Mouse (Mus musculus) megakaryocyte progenitor cell, adult 5-6 weeks (primary cell): Measurements from ENCODE around the gene Rasl11a. TPM values are rescaled to one million over a fixed set of nuclear protein-coding genes. Genes with fewer than 3 reads are reported as not detected.

Experiments
- ATAC-seq: replicated peaks from 2 replicates; pipeline ENCODE4 v1.8.0; 2016; ENCODE audit warnings: mild to moderate bottlenecking, moderate TSS enrichment, inconsistent platforms; ENCODE audit not compliant: poor library complexity
- total RNA-seq, 2 experiments: library from RNA; stranded (forward) in 1 of 2; stranded (reverse) in 1 of 2; fragments of 157-497, 149-512 nt in 1 of 2; fragments of 200-1000 nt in 1 of 2; gene quantifications; 2 replicates each; pipeline versions ENCODE4 v1.2.3 to v1.2.4; 2015 to 2017

Gene Rasl11a
- total RNA-seq, 2 experiments from 2014 or later, result 0.47 TPM; not detected in 1

DNA sequence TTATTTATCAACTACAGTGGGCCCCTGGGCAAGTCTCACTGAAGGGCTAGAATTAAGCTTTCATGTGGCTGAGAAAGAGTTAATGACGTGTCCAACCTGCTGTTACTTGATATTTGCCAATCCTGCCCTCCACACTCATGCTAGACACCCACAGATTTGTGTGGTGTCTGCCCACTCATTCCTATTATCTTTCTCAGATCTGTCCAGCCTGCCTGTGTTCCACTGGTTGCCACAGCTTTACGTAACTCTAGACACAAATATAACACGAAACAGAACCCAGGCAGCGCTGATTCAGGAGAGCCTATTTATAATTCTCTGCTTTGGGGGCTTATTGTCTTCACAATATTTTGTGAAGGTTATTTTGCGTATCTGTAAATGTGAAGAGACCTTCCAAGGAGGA is 3.6 kb upstream of the Rasl11a start:
- ATAC-seq, result no peak

- no peak for ATAC-seq
Measured at GRCm38 (mm10) chr5:146841996-146842395, 2.9 kb upstream of the Rasl11a start.

DNA sequence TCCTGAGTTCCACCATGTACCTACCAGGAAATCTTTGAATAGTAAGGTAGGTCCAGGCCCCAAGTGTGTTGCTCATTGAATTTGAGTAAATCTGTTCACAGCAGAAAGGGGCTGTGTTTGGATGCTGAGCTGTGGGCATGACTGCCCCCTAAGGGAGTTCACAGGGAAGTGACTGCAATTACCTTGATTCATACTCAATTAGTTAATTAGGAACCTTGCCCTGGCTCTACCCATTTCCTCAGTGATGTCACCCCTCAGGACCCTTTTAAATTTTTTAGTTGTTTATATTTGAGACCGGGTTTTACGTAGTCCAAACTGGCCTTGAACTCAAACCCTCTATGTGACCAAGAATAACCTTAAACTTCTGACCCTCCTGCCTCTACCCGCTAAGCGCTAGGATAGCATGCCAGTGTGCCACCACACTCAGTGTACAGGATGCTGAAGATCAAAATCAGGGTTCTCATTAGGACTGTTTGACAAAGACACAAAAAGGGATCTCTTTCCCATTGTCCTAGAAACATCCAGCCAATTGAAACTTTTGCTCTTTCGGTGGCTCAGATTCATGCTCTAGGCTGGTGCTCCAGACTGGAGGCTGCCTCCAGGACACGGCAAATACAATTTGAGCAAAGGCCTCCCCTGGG is 450 bp upstream of the Rasl11a start:
- ATAC-seq, result peak; percentile 49

DNA sequence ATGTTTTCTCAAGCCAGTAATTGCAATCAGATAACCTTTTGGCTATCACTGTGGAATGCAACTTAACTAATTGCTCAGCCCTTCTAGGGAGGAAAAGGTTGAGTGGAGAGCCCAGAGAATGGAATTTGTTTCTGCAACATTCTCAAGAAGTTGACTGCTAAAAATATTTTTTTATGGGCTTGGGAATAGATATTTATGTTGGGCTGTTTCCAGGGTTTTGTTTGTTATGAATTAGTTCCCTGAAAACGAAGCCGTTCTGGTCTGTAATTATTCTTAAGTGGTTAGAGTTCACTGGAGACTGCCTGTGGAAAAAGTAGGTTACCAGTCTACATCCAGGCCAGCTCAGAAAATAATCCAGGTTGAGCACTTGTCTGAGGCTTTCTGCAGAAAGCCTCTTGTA is 1.6 kb downstream of the Rasl11a start:
- no peak for ATAC-seq

GRCm38 (mm10) chr5:146848936-146849582 is 4.2 kb downstream of the Rasl11a start:
- 0 out of 2 replicates have a peak, but pooled peaks have one; percentile 9 for ATAC-seq

- no peak for ATAC-seq
Measured at GRCm38 (mm10) chr5:146856106-146856505, 11.2 kb downstream of the Rasl11a start.

GRCm38 (mm10) chr5:146857620-146858019 is 12.7 kb downstream of the Rasl11a start:
- ATAC-seq, result no peak

DNA sequence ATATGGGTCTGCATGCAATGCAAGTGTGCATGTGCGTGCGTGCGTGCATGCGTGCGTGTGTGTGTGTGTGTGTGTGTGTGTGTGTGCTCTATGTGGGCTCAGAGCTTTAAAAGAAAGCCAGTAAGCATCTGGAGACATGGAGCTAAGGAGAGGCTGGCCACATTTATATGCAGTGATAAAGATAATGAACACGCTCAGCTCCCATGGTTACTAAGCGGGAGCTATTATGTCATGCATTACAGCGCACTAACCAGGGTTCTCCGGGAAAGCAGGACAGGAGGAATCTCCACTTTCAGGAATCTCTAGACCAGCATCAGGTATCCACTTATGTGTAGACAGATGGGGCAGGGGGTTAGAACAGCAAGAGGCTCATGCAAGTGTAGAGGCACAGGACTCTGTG is 13.9 kb downstream of the Rasl11a start:
- ATAC-seq, result no peak

- ATAC-seq, result no peak
Measured at GRCm38 (mm10) chr5:146859246-146859645, 14.4 kb downstream of the Rasl11a start.

DNA sequence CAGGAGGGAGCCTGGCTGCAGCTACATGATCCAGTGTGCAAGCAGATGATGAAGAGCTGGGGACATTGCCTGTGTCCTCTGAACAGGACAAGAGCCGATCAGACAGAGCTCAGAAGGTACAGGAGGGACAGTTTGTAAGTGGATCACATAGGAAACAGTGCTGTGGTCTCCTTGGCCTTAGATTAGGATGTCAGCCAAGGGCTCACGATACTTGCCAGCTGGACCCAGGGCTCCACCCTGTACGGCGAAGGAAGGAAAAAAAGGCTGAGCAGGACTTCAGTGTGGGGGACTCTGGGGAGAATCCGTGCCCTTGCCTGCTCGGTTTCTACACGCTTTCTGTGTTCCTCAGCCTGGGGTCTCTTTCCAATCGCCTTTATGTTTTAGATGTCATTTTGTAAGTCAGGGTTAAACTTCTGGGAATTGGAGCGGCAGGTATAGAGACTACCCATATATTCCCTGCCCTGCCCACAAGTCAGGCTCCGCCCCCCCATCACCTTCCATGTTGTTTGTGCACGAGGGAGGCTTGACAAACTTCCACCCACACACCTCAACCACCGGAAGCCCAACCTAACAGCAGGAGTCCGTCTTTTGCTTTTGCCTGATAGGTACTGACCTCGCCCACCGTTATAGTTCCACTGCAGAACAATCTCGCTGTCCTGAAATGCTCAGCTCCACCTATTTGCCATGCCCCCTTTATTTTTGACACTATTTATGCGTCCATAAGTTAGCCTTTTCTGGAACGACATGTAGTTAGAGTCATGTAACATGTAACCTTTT is 15.5 kb downstream of the Rasl11a start:
- peak; percentile 26 for ATAC-seq

- no peak for ATAC-seq
Measured at GRCm38 (mm10) chr5:146861588-146861987, 16.7 kb downstream of the Rasl11a start.

- no peak for ATAC-seq
Measured at GRCm38 (mm10) chr5:146865511-146865910, 20.6 kb downstream of the Rasl11a start.

DNA sequence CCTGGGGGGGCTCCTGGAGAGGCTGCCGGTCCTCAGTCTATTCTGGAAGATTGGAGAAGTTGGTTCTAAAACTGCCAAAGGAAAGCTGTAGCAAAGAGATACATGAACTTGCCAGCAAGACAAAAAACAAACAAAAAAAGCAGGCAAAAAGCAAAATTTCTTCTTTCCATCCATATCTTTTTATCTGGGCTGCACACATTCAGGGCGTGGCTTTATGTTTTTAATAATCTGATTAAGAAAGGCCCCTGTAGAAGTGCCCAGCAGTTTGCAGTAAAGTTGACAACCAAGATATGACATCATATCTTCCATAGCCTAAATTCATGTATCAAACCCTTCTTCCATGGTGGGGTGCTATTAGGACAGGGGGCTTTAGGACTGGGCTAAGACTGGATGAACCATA is 21.4 kb downstream of the Rasl11a start:
- peak; percentile 57 for ATAC-seq

GRCm38 (mm10) chr5:146867246-146867945 is 22.5 kb downstream of the Rasl11a start:
- ATAC-seq, result peak; percentile 83

- no peak for ATAC-seq
Measured at GRCm38 (mm10) chr5:146867946-146868314, 23.1 kb downstream of the Rasl11a start.

GRCm38 (mm10) chr5:146872981-146873631 is 28.2 kb downstream of the Rasl11a start:
- no peak for ATAC-seq

GRCm38 (mm10) chr5:146876024-146876423 is 31.2 kb downstream of the Rasl11a start:
- no peak for ATAC-seq

DNA sequence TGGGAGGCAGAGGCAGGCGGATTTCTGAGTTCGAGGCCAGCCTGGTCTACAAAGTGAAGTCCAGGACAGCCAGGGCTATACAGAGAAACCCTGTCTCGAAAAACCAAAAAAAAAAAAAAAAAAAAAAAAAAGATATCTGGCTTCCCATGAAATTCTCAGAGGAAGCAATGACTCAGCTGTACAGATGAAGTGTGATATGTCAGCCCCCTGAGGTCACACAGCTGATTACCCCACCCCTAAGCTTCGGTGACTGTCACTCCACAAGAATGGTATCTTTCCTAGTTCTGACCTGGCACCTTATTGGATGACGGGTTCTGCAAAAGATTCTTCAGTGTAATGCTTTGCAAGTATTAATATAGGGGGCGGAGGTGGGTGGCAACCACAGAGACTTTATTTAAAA is 33.0 kb downstream of the Rasl11a start:
- ATAC-seq, result peak; percentile 61; the same call in 1 of the 2 replicates

- ATAC-seq, result peak; percentile 82
Measured at GRCm38 (mm10) chr5:146882261-146882660, 37.4 kb downstream of the Rasl11a start.

GRCm38 (mm10) chr5:146883053-146883452 is 38.2 kb downstream of the Rasl11a start:
- ATAC-seq, result peak; percentile 56; the same call in 1 of the 2 replicates
